Mouse (Mus musculus) E14TG2a.4 (cell line): ENCODE results near the gene Ttc30b.

ENCODE experiments used
- CTCF ChIP-seq: conservative IDR thresholded peaks from 2 replicates; pipeline ENCODE4 v1.5.1; 2014; ENCODE audit warnings: low read length
- POU5F1 ChIP-seq: IDR thresholded peaks from 2 replicates; pipeline ENCODE4 v1.6.1; 2014; ENCODE audit warnings: low read length, borderline replicate concordance

- TF ChIP-seq CTCF: no peak
- no peak for TF ChIP-seq POU5F1
These were observed 35.7 kb upstream of the Ttc30b start for GRCm38 (mm10) chr2:75974131-75974530.
